Mouse (Mus musculus) gastrocnemius, postnatal 25 days (tissue): ENCODE measurements around the gene Jtb. TPM values are rescaled to one million over a fixed set of nuclear protein-coding genes. Genes with fewer than 3 reads are reported as not detected.
"Not testable (repeated sequence)": the region's sequence is repeated elsewhere in the genome, so short reads cannot be mapped to it uniquely, and the experiment has no call there.

Experiments used
- DNase-seq: peaks from one replicate; pipeline ENCODE4 v3.0.0; 2022
- total RNA-seq, 2 experiments: library from RNA; stranded (reverse); gene quantifications; 1 replicate in 1 of 2; 2 replicates in 1 of 2; pipeline ENCODE4 v1.2.3; 2021

Jtb gene
- total RNA-seq, 2 experiments from 2014 or later: 54.3 to 56.9 TPM

DNA sequence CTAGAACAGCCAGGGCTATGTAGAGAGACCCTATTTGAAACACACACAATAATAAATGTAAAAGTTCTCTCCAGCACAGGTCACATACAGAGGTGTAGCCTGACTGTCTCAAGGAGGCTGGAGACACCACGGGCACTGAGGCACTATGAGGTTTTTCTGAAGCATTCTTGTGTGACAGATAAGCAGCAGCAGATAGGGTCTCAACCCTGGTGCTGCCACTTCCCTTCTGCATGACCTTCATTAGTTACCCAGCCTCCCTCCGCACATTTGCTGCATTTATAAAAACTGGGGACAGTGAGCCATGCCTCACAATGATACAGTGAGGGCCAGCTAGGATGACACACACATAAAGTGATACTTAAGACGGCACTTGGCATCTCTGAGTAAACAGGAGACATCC lies 8.5 kb upstream of the Jtb start:
- DNase-seq: no peak

DNA sequence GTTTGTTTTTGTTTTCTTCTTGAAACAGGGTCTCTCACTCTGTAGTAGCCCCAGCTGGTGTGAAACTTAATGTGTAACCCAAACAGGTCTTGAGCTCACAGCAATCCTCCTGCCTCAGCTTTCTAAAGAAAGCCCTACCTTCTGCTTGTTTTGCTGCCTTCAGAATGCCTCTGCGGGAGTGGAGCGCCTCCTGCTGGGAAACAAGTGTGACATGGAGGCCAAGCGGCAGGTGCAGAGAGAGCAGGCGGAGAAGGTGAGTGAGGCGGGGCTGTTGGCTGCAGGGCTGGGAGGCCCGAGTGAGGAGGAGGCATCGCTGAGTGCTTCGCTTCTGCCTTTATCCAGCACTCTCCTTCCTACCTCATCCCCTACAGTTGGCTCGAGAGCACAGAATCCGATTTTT lies 7.1 kb upstream of the Jtb start:
- no peak for DNase-seq

DNA sequence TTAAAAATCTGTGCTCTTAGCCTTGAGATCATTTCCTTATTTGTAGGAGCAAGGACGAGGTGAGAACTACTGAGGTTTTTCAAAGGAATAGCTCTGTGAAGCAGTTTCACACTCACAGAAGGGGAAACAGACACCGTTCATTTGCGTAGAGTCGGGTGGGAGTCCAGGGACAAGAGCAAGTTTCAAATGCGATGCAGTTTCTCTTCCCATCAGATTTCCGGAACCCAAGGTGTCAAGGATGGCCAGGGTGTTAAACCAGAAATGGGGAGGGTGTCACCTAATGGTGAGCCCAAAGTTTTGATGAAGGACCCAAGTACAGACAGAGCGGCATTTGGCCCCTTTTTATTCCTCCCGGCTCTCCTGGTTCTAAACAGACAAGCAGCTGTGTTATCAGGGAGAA lies 322 bp upstream of the Jtb start:
- DNase-seq: no peak

DNA sequence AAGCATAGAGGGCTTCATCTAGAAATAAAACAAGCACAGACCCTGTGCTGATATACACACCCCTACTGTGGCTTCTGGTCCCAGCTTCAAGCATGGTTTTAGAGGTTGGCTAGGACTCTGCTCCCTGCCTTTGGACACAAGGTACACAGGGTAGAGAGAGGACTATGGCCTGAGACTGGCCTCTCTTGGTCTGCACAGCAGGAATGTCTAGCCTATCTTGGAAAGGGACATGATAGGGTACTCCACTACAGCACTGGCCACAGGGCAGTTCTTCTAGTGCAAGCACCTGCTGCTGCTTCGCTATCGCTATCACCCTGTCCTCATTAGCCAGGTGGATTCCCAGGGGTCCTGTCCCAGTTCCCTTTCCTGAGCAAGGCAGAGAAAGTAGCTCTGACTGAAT lies 9.9 kb downstream of the Jtb start:
- DNase-seq: no peak

DNA sequence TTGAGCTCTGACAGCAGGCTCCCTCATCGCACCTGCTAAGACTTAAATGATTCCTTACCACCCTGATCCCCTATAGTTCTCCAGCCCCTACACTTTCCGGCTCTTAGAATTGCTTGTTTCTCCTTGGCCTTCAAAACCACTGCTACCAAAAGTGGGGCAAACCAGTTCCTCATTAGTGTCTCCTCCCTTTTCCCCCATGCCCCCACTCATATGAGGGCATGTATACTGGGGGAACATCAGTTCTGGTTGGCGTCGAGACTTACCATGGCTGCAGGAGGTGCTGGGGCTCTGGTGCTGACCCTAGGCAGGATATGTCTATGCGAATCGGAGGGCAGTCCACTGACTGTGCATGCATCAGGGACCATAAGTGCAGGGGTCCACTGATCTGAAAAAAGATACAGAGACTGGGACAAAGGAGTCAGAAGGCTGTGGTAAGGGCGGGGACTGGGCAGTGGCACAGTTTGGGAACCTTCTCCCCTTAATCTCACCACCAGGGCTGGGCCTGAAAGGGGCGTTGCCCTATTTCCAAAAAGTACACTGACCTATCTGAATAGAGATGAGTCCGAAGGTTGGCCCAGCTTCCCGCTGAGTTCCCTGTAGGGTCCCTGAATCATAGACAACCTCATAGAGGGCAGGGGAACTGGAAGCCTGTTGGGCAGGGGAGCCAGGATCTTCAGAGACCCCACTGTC lies 10.4 kb downstream of the Jtb start:
- DNase-seq: no peak

DNA sequence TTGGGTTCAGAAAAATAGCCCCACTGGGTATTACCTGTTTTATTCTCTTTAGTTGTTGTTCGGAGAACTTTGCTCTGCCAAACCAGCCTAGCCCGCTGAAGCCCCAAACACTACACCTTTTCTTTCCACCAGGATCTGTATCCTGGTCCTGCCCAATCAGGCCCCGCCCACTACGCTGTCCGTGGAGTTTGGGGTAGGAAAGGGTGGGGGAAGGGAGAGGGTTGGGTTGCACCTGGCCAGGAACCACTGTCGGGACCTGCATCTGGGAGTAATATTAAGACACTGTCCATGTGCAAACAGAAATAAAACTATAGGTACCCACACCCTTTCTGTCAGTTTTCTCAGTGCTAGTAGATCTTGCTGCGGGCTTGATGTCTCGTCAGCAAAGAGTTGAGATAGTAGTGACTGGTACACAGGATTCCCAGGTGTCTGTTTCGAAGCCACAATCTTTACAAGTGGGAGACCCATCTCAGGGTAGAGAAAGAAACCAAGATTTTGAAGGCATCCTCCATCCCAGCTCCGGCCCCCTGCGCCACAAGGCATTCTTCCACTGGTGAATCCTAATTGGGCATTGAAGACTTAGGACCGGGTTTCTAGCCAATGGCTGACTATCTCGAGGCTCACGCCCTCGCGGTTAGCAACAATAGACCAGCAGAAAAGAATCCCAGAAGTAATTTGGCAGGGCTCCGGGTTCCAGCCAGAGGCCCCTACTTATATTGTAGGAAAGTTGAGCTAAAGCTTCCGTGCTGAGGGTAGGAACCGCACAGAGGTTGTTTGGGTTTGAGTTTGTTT lies 11.8 kb downstream of the Jtb start, which contains the start of gene Creb3l4:
Creb3l4 (minus strand) TSS at position 529 of the 792 bp plus-strand sequence.
- no peak for DNase-seq

DNA sequence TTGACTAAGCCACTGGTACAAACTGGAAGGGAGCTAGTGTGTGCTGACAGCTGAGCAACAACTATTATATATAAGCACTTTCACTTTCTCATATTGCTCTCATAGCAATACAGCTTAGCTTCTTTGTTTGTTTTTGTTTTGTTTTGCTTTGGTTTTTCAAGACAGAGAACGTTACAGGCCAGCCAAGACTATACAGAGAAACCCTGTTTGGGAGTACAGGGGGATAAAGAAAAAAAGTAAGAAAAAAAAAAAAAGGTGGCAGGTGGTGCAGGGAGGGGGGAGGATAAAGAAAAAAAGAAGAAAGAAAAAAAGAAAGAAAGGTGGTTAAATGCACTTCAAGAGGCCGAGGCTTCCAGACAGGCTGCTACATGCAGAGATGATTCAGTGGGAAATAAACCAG lies 14.0 kb downstream of the Jtb start:
- DNase-seq: no peak

DNA sequence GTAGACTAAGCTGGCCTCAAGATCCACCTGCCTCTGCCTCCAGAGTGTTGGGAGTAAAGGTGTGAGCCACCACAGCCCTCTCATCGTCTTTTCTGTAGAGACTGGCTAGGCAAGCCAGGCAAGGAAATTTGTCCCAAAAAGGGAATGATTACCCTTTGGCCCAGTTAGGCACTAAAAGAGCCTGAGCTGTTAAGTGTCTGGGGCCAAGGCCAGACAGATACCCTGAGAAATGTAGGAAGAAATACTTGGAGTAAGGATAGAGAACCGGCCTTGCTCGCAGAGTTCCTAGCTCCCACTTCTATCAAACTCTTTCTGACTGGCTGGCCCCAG lies 16.2 kb downstream of the Jtb start:
- no peak for DNase-seq

DNA sequence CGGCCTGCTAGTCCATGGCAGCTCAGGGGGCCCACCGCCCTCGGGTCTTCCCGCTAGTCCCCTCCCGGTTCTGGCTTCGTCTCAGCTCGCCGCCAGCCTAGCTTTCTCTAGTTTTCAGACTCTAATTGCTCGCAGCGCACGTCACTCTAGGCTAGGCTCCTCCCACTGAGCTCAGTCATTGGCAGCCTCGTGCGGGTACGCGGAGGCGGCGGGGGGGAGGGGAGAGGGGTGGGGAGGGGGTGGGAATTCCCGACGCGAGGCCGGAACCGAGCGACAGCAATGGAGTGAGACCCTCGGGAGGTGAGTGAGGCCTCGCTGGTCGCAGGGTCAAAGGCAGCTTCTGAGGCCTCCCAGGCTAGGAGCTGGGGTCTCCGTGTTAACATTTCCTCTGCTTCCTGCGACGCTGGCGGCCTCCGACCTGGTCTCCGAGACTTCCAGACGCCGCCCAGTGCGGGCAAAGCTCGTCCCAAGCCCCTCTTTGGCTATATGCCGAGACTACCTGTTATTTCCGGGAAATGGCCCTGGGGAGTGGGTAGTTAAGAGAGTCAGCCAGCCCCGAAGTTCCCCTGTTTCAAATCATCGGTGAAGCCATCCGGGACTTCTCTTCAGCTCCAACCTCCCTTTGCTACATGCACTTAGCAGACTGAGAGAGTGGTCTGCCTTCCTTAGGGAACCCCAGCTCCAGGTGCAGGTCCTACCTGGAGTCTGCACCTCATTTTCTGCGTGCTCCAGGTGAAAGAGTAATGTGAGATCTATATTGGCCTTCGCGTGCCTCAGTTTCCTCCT lies 16.8 kb downstream of the Jtb start, which contains the start of gene Slc39a1:
Slc39a1 (plus strand) TSS at position 213 of the 786 bp plus-strand sequence.
- peak; percentile 94 for DNase-seq

DNA sequence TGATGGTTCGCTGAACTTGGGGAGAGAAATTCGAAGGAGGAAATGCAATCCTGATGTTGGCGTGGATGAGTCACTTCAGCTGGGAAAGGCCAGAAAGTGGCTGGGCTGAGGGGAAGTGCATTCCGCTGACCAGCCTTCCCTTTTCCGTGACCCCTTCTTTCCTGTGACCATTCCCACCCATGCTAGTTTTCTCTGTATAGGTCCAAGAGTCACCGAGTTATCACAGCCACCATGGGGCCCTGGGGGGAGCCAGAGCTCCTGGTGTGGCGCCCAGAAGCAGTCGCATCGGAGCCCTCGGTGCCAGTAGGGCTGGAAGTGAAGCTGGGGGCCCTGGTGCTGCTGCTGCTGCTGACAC lies 17.3 kb downstream of the Jtb start:
- no peak for DNase-seq

DNA sequence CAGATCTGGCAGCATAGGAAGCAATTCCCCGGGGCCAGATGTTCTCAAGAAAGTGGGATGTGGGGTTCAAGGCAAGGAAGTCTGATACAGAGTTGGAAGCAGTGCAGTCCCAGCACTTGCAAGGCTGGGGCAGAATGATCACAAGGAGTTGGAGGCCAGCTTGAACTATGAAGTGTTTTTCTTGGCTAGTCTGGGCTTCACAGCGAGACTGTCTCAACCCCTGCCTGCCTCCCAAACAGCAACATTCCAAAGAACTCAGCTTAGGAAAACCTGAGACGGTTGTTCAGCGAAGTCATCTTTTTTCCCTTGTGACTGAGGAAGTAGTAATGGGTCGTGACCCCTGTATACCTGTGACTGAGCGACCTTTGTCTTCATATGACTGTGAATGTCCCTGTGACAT lies 19.4 kb downstream of the Jtb start:
- DNase-seq: no peak

DNA sequence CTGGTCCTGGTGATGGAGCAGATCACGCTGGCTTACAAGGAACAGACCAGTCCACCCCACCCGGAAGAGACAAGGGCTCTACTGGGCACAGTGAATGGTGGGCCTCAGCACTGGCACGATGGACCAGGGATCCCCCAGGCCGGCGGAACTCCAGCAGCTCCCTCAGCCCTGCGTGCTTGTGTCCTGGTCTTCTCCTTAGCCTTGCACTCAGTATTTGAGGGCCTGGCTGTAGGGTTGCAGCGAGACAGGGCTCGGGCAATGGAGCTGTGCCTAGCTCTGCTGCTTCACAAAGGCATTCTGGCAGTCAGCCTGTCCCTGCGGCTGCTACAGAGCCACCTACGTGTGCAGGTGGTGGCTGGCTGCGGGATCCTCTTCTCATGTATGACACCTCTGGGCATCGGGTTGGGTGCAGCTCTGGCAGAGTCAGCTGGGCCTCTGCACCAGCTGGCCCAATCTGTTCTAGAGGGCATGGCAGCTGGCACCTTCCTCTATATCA lies 20.4 kb downstream of the Jtb start:
- not testable (repeated sequence) for DNase-seq

DNA sequence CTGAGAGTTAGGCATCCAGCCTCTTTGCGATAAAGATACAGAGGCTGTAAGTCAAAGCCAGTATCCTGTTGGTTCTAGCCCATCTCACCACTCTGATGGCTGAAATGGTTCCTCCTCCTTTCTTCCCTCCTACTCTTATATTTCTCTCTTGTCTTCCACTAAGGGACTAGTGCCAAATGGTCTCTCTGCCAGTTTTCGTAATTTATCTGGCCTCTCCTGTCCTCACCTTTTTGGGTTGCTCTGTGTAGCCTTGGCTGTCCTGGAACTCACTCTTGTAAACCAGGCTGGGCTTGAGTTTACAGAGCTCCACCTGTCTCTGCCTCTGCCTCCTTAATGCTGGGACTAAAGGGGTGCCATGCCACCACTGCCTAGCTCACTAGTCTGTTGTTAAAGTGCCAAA lies 21.3 kb downstream of the Jtb start:
- DNase-seq: not testable (repeated sequence)

DNA sequence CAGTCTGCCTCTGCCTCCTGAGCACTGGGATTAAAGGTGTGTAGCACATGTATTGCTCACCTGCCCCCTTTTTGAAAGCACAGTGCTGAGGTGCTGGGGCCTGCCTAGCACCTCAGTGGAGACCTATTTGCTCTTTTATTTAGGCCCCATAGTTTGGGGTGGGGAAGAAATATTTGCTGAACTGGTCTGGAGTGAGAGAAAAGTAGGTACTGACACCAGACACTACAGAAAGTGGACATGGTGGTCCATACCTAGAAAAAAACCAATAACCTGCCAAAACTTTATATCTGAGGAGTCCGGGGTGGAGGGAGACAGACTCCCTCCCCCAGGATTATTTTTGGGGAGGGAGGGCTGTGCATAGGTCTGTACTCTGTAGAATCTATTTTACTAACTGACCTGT lies 21.8 kb downstream of the Jtb start:
- DNase-seq: not testable (repeated sequence)

DNA sequence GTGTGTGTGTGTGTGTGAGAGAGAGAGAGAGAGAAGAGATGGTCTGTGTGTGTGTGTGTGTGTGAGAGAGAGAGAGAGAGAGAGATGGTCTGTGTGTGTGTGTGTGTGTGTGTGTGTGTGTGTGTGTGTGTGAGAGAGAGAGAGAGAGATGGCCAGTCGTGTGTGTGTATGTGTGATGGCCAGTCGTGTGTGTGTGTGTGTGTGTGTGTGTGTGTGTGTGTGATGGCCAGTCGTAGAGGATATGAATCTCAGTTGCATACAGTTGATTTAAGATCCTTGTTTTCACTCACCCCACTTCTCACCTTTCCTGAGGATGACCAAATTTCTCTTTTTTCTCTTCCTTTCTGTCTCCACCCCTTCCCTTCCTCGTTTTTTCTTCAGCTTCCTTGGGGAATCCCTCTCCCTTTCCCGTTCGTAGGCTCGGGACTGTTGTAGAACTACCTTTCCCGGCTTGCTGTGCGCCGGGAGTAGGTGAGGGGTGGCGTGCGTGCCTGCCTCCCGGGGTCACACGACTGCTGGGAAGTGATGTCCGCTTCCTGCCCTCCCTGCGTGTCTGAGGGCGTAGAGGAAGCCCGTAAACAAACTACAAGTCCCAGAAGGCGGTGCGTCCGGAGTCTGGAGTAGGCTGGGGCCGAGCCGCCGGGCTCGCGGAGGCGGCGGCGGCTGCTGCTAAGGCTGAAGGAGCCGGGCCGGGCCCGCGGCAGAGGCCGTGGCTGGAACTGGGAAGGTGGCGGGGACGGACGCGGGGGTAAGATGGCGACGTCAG lies 22.4 kb downstream of the Jtb start, which contains the start of gene Crtc2:
Crtc2 (plus strand) TSS at position 511 of the 766 bp plus-strand sequence.
- DNase-seq: peak; percentile 97

DNA sequence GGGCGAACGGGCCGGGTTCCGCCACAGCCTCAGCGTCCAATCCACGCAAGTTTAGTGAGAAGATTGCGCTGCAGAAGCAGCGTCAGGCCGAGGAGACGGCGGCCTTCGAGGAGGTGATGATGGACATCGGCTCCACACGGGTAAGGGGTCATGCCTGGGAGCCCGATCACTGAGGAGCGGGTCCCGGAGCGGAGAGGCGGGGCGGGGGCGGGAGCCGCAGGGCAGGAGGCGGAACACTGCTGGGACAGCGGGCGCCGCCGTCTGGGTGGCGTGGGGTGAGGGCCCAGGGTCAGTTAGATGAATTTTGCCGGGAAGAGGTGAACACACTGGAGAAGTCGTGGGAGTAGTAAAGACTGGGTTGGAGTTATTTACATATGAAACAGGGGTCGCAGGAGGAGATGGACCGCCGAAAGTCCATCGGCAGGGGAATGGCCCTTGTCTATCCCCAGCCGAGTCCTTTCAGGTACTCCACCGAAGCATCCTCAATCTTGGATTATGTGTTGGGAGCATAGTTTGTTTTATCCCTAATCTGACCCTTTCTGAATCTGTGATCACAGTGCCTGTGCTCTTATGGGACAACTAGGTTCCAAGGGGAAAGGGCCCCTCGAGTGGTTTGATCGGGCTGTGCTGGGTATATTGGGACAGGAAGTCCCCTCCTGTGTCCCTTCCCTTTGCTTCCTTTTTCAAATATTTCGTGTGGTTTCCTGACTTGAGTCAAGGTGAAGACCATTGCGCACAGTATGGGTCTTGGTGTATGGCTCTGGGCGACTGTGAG lies 23.2 kb downstream of the Jtb start:
- no peak for DNase-seq

DNA sequence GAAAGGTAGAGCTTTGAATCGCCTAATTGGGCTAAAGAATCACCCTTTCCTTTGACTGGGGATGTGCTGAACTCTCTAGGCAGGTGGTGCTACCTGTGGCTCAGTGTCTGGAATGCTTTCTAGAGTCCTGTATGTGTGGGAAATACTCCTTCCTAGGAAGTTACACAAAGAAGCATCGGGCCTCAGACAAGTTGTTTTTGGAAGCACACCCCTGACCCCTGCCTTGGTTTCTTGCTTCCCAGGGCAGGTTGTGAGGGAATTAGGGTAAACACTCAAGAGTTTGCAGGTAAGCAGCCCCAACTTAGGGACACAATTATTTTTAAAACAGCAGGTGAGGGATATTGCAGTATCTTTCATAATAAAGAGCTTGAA lies 23.8 kb downstream of the Jtb start:
- DNase-seq: no peak

DNA sequence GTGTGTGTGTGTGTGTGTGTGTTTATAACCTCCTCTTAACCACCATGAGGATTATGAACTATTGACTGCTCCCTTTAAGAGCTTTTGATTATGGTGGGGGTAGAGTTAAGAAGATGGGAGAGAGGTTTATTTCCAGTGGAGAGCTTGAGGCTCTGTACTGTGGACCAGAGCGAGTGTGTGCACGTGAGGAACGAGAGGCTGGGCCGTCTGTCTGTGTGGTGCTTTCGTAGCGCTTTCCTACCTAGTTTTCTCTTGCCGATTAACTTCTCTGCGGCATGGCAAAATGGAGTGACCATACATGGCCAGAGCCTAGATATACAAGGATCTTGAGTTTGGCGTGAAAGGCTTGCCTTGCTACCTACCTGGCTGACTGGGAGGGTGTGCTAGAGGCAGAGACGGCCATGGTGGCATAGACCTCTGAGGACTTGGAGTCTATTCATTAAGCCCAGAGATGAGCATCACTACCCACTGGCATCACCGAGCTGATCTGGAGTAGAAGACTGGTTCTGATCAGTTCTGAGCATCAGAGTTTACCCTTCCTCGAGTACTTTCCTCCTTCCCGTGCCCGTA lies 24.5 kb downstream of the Jtb start:
- no peak for DNase-seq

DNA sequence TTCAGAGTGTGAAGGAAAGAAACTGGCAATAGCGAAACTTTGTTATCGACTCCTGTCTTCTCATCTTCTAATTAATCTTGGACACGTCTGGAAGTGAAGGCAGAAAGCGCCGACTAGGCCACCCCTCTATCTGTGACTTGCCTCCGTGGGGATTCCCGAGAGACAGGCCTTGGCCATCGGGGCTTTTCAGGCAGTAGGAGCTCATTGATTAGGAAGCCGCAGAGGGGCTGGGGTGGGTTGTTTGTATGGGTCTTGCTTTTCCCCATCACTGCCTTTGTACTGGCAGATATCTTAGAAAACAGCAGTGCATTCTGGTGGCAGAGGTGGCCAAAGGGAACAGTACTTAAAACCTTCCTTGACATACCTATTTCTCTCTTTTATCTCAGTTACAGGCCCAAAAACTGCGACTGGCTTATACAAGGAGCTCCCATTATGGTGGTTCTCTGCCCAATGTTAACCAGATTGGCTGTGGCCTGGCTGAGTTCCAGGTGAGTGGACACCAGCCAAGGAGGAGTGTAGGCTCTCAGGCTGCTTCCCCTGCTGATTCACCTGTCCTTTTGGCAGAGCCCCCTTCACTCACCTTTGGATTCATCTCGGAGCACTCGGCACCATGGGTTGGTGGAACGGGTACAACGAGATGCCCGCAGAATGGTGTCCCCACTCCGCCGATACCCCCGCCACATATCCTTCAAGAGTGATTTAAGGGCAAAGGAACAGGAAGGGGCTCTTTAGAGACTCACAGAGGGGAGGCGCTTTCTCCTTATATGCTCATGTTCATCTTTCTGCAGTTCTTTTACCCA lies 25.5 kb downstream of the Jtb start:
- DNase-seq: no peak

DNA sequence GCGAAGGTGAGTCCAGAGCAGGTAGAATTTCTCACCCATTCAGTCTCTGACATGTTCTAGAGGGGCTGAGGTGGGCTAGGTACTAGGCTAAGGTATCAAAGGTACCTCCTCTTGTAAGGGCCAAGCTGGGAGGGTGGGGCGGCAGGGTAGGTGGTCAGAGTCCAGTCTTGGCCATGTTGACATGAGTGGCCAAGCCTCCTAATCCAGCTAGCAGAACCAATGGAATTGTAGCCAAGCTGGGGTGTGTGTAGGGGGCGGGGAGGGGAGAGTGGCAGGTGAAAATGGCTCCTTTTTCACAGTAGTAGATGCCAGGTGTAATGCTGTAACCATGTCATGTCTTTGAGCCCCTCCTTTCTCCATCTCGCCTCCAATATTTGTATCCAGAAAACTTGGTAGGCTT lies 27.1 kb downstream of the Jtb start:
- DNase-seq: no peak
